Mouse (Mus musculus) urinary bladder, postnatal 25 days (tissue): ENCODE results near the gene Stat5b.

Experiments
- DNase-seq: peaks from one replicate; pipeline ENCODE4 v3.0.0; 2022; ENCODE audit warnings: low spot score

Gene Stat5b

DNA sequence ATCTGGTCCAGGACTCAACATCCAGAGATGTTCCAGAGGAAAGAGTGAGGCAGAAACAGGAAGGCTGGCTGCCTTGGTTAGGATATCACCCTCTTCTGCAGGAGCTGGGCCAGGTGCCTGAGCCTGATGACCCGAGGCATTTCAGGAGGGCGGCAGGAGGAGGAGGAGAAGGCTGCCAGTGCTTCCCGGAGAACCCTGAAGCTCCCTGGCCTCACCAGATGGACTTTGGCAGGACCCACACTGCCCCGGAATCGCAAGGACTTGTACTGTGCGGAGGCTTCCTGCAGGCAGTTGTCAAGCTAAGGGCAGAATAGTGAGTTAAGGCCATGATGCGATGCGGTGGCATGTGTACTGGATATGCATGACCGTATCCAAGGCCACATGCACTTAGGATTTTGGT lies 83.8 kb downstream of the Stat5b start:
- no peak for DNase-seq

DNA sequence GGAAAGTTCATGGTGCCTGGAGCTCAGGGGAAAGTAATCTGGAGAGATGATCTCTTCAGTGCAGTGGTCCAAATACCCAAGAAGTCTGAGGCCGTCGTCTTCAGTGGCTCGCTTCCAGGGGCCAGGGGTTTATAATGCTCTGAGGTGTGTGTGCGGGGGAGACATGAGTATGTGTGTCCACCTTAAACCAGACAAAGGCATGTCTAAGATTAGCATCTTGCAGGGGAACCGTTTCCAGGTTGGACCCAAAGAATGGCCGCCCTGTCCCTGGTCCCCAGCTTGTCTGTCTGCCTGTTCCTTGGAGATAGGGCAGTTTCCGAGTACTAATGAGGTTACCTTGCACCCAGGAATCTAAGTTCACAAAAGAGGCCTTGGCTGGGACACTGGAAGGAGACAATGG lies 87.7 kb downstream of the Stat5b start, which contains the start of gene Hcrt:
TSS of gene Hcrt (minus strand) at position 101 of the 400 bp plus-strand sequence.
- DNase-seq, result no peak

DNA sequence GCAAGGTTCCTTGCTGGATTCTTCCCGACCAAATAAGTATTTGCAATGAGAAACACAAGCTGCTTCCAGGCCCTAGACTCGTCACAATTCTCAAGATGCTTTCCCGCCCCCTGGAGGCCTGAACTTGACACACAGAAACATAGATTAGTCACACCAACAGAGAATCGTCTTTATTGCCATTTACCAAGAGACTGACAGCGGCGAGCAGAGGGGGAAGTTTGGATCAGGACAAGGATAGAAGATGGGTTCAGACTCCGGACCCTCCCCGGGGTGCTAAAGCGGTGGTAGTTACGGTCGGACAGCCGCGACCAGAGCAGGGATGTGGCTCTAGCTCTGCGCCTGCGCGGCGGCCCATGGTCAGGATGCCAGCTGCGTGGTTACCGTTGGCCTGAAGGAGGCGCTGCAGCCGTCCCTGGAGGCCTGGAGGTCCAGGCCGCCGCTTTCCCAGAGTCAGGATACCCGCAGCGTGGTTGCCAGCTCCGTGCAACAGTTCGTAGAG lies 88.9 kb downstream of the Stat5b start:
- peak; percentile 79 for DNase-seq

DNA sequence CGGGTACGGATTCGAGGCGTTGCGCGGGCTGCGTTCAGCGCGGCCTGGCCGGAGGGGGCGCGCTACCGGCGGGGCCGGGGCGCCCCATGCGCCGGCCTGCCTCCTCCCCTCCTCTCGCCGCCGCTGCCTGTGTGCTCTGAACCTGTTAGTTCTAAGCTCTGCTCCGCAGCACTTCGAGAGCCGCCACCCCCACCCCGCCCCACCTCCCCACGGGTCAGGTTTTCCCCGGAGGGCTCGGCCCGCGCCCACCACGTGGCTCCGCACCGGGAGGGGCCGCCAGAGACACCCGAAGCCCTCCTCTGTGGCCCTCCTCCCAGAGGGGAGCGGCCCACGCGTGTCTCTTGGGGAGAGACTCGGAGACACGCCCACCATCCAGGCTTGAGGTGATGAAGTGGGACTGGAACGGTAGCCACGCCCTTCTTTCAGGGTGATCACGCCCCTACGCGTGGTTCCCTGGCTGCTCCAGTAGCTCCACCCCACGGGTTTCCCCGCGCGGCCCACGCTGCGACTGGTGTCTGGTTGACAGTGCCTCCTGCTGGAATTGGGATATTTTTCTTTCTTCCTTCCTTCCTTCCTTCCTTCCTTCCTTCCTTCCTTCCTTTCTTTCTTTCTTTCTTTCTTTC lies 90.8 kb downstream of the Stat5b start, which contains the start of gene Kcnh4:
TSS of gene Kcnh4 (minus strand) at position 332 of the 623 bp plus-strand sequence.
- DNase-seq, result no peak

DNA sequence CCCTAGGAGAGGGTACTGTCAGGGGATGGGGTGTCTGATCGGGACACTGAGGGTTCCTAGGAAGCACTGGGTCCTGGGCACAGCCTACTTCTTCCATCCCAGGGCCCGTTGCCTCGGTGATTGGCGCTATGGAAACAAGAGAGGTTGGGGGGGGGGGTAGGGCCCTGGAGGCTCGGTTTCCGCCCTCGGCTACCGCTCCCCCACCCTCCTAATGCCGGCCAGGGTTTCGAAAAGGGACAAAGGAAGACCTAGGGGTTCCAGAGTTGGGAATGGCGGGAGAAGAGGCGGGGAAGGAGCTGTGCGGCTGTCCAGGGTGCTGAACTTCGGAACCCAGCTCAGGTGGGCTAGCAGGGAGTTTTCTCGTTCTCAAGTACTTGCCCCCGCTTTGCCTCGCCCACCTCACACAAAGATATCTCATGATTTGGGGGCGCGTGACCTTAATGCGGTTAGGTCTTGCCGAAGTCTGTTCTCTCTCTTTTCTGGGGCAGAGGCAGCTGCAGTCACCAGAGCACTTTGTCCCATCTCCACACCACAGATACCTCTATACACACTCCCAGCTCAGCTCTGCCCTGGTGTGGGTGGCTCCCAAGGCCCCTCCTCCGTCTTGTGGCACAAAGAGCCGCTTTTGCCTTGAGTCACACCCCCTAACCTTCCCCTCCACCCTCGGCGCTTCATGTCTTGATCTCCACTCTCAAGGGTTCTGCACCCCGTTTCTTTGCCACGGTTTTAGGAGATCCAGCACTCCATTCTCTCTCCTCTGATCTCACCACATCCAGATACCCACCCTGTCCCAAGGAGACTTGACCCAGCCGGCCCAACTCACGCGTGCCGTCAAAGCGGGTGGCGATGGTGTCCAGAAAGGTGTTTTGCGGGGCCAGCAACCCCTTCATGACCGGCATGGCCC lies 91.6 kb downstream of the Stat5b start:
- peak; percentile 50 for DNase-seq

DNA sequence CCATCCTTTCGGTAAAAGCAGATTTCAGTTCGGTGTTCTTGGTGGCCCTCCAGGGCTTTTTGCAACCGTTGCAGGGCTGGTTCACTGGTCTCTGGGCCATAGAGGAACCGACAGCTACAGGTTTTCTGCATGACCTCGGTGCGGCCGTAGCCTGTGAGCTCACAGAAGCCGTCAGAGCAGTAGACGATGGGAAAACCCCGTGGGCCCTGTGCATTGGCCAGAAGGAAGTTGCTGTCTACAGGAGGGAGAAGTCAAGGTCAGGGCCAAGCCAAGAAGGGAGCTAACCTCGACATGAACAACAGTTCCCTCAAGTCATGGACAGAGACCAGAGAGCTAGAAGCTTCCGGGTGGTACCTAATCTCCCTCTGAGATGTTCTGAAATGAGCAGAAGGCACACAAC lies 93.0 kb downstream of the Stat5b start:
- no peak for DNase-seq

DNA sequence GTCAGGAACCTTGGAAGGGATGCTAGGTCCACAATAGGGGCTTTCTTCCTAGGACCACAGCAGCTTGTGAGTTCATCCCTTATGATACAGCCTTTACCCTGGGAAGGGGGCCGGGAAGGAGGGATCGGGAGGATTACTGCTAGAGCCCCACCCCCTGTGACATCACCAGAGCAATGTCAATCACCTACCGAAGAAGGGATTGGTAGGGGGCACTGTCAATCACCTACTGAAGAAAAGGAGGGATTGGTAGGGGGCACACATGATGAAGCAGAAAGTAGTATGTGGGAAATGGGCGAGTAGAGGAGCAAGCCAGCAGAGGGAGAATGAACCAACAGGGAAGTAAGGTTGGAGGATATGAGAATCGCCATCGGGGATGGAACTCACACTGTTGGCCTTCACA lies 94.0 kb downstream of the Stat5b start:
- no peak for DNase-seq

DNA sequence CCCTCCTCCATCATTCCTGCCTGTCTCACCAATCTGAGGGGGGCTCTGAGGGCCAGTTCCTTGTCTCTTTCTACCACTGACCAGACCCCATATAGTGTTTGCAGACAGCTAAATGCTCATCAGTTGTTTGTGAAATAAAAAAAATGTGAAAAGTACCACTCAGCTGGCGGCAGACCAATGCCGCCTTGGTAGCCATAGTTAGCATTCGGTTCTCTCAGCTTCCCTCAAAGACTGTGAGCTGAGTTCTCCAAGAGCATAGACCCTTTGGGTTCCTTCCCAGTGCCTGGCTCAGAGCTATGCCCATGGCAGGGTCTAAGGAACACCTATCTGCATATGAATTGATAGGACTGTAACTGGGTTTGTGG lies 95.8 kb downstream of the Stat5b start:
- no peak for DNase-seq

DNA sequence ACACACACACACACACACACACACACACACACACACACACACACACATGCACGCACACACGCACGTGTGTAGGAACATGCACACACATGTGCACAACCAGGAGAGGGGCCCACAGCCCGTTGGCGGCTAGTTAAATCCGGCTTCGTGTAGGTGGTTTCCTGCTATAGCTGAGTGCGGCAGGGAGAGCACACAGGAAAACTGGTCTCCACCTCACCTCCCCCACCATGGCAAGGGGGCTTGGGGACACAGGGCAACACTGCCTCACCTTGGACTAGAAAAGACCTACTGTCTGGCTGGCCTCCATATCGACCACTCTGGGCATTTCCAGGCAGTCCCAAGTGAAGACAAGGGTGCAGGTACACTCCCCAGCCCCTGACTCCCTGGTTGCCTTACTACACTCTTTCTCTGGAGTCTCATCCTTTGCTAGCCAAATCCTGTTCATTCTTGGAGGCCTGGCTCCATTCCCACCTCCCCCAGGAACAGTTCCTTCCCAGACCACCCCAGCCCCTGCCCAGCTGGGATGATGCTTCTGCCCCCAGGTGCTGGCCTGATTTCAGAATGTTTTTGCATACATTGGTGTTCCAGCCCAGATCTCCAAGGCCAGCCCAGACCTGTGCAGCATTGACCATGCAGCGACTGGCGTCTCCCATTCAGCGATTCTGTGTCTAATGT lies 96.4 kb downstream of the Stat5b start:
- DNase-seq, result no peak

DNA sequence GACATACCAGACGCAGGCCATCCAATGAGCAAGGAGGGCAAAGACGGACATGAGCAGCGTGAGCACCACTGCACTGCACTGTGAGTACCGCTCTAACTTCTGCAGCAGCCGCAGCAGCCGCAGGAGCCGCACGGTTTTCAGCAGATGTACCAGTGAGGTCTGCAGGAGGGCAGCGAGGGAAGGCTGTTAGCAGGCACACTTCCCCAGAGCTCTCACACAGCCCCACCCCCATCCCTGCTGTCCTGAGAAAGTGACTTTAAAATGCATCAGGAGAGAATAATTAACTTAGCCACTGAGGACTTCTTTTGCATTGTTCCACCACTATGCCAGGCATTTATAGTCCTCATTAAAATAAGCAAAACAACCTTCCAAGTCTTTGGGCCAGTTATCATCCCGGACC lies 98.2 kb downstream of the Stat5b start:
- no peak for DNase-seq

DNA sequence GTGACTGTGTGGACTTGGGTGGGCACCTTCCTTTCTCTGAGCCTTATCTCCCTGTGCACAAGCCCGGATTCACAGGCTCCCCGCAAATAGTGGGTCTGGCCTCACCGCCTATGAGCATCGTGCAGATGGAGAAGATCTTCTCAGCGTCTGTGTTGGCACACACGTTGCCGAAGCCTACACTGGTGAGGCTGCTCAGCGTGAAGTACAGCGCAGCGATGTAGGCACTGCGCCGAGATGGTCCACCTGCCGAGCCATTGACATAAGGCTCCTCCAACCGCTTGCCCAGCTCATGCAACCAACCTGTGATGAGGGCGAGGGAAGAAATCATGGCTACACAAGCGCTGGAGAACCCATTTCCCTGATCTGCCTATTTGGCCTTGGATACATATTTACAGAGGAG lies 100.4 kb downstream of the Stat5b start:
- DNase-seq, result no peak

DNA sequence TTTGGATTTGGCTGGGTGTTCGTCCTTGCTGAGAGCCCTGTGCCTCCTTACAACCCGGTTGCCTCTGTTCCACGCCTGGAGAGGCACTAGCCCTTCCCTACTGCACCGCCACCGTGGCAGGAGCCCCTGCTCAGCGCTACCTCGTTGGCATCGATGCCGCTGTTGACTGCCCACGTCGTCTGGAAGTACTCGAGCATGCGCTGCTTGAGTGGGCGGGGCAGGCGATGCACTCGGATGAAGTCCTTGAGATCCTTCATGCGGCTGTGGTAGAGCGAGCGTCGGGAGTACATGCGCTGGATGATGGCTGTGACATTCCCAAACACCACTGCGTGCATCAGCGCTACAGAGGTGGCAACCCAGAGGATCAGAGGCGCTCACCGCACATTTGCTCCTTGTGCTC lies 101.1 kb downstream of the Stat5b start:
- no peak for DNase-seq

DNA sequence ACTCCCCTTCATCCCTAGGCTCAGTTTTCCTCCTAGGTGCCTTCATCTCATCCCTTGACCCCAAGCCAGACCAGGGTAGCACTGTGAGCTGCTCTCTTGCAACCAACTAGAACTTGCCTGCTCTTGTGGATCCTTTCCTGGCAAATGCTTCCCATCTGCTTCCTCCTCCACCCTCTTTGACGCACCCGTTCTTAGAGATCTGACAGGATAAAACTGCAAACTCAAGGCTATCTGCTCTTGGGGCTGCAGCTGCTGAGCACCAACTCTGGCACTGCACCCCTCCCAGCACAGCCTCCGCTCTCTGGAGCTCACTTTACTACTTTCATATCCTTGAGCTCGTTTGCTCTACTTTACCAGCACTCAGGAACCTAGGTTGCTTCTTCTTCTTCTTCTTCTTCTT lies 101.9 kb downstream of the Stat5b start:
- DNase-seq, result no peak

DNA sequence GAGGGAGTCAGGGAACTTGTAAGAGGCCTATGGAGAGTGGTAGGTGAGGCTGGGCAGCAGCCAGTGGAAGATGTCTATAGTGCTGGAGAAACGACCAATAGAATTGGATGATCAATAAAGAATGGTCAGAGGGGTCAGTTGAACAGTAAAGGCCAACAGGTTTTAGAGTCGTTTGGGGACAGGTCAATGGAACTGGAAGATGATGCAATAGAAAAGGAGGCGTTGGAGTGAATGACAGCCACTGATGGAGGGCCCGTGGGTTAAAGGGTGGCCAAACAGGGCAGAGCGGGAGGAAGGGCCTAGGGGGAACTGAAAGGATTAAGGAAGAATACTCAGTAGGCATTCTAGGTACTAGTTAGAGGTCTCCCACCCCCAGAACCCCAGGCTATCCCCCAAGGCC lies 103.4 kb downstream of the Stat5b start:
- no peak for DNase-seq

DNA sequence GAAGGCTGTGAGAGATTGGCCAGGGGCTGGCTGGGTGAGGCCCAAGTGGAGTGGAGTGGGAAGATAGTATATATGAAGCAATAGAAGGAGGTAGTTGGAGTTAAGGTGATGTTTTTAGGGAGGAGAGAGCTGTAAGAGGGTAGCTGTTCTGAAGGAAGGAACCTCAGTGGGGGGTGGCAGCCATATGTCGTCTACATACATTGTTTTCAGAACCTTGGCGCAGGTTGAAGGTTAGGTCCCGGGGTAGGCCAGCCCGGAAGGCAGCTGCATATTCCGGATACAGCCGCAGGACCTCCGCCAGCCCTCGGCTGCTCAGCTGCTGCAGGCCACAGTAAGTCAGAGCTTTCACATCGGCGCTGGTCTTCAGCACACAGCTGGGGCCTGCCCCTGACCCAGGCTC lies 104.0 kb downstream of the Stat5b start:
- DNase-seq, result no peak

DNA sequence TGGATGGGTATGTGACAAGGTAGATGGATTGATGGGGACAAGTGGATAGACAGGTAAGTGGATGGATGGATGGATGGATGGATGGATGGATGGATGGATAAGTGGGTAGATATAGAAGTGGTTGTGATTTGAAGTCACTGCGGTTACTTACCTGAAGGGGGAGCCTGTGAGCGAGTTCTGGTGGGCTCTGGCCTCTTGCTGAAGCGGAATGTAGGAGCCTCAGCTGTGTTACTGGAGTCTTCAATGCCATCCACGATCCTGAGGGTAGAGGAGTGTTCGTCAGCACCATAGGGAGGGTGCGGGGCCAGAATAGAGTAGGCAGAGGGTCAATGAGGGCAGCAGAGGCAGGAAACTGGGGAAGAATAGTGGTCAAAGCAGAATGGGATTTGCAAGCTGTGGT lies 105.4 kb downstream of the Stat5b start:
- no peak for DNase-seq

DNA sequence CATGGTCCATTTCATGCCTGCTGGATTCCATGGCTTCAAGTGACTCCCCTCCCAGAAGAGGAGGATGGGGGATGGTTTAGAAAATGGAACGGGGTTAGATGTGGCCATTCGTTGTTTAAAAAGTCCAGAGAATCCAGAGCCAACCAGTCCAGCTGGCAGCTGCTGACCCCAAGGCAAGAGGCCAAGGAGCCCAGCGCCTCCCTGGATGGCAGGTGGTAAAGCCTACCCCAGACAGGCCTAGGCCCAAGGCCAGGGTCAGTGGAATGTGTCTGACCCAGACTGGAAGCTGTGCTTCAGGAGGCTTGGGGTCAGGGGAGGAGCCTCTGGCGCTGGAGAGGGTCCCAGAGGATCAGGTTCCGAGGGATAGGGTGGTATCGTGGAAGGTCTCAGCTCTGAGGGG lies 109.2 kb downstream of the Stat5b start:
- no peak for DNase-seq

DNA sequence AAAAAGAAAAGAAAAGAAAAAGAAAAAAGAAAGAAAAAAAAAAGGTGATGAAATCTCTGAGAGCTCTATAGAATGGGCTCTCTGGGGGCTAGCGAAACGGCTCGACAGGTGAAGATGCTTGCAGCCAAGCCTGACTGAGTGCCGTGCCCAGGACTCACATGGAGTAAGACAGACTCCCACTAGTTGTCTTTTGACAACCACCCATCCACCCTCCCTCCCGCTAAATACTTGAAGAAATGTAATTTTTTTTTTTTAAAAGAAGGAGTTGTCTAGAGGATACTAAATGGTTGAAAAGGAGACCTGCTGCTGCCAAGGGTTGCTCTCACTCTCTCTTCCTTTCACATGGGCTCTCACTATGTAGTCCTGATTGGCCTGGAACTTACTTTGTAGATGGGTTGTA lies 111.8 kb downstream of the Stat5b start:
- DNase-seq, result no peak

DNA sequence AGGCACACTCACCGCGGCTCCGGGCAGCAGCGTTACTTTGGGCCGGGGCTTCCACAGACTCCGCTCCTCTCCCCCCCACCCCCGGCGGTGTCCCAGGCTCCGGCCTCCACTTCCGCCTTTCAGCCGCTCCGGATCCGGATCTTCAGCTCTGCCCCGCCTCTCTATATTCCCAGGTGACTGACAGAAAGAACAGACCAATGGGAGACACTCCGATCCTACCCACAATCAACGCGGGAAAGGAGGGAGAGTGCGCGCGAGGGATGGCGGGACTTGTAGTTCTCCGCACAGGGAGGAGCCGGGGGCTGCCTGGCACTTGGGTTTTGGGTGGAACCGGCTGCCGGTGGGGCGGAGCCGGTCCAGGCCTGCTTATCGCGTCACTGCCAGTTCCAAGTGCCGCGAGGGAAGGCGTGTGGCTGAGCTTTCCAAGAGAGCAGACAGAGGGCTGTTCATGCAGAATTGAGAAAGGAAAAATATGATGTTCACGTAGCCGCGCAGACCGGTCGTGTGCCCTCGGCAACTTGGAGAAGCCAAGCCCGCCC lies 112.4 kb downstream of the Stat5b start, which contains the start of gene Rab5c:
TSS of gene Rab5c (minus strand) at position 150 of the 539 bp plus-strand sequence.
- peak; percentile 93 for DNase-seq

DNA sequence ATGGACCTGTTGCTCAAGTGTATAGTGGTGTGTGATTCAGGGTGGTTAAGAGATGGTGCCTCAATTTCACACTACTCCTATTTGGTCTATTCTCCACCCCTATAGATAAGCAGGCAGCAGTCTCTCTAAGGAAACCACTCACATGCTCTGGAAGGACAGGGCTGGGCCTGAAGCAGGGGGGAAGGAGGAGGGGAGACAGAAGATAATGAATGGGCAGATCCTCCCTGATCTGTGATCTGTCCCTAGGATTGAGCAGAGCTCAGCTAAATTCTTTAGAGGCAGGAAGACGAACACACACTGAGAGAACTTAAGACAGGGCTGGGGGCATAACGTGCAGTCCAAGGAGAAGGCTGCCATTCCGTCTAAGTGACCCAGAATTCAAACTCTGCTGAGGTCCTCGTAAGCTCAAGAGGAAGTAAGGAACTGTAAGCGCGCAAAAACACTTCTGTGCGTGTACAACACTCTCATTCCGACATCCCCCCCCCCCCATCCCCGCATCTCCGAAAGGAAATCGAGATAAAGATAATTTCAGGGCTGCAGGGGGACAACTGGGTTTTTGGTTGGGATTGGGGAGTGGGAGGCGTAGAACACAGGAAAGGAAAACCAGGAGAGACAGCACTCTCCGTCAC lies 113.3 kb downstream of the Stat5b start:
- no peak for DNase-seq

DNA sequence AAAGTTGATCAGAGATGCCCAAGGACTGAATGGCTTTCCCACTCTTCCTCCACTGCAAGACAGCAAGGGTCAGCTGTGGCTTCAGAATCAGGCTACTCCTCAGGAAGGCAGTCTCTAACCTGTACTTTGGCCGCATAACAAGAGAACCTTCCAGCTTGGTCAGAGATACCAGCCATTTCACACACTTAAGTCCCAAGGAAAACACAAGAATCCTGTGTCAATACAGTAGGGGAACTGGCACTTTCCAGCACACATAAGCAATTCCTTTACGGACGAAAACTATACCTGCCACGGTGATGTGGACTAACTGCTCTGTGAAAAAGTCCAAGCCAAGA lies 113.8 kb downstream of the Stat5b start:
- DNase-seq, result no peak
